Mouse (Mus musculus) neural tube, embryonic 12.5 days (tissue): Measurements from ENCODE around the gene Klhl21. TPM values are rescaled to one million over a fixed set of nuclear protein-coding genes. Genes with fewer than 3 reads are reported as not detected.

ENCODE experiments used
- polyA plus RNA-seq: library from polyadenylated mRNA; unstranded; fragments of >200 nt; fragmentation: Nextera tagmentation; extraction: Ambion mirVana; gene quantifications from 2 replicates; pipeline ENCODE4 v1.2.1, GENCODE M21; 2016

Gene Klhl21
- polyA plus RNA-seq, 1 experiment from 2014 or later: 7.2 TPM

Other genes with a start within 250 kb of the Klhl21 start
- 164 and 180 TPM in 2 replicates for gene Camta1, start 146.9 kb upstream of the Klhl21 start, polyA plus RNA-seq
- 84.0 and 91.4 TPM in 2 replicates for gene Dnajc11, start 75.1 kb upstream of the Klhl21 start, polyA plus RNA-seq
- gene Thap3, start 19.8 kb upstream of the Klhl21 start, polyA plus RNA-seq: 32.2 and 36.2 TPM in 2 replicates
- 30.5 and 31.3 TPM in 2 replicates for gene Phf13, start 12.5 kb upstream of the Klhl21 start, polyA plus RNA-seq
- gene Zbtb48, start 18.9 kb downstream of the Klhl21 start, polyA plus RNA-seq: 17.8 and 20.4 TPM in 2 replicates
- gene Tas1r1, start 29.8 kb downstream of the Klhl21 start, polyA plus RNA-seq: 1.2 and 1.4 TPM in 2 replicates
- gene Nol9, start 30.5 kb downstream of the Klhl21 start, polyA plus RNA-seq: 33.5 and 34.8 TPM in 2 replicates
- gene Plekhg5, start 63.7 kb downstream of the Klhl21 start, polyA plus RNA-seq: 10.4 and 10.6 TPM in 2 replicates
- gene Tnfrsf25, start 107.1 kb downstream of the Klhl21 start, polyA plus RNA-seq: 0.80 and 1.2 TPM in 2 replicates
- 0.32 and 0.55 TPM in 2 replicates for gene Espn, start 143.6 kb downstream of the Klhl21 start, polyA plus RNA-seq
- 0.24 and 1.7 TPM in 2 replicates for gene Hes2, start 150.1 kb downstream of the Klhl21 start, polyA plus RNA-seq
- gene Acot7, start 169.3 kb downstream of the Klhl21 start, polyA plus RNA-seq: 191 and 213 TPM in 2 replicates